Mouse (Mus musculus) gastrocnemius, postnatal 4 days (tissue): ENCODE measurements around the gene Grik3. TPM values are rescaled to one million over a fixed set of nuclear protein-coding genes. Genes with fewer than 3 reads are reported as not detected.

Source experiments
- DNase-seq, 2 experiments: peaks; one replicate each; pipeline ENCODE4 v3.0.0; 2021 to 2022; ENCODE audit warnings: low spot score in 2 of 2, mixed read lengths in 2 of 2
- long read RNA-seq, 2 experiments: library from polyadenylated mRNA; stranded (forward); transcript quantifications; one replicate each; pipeline ENCODE4 v2.0.0; 2021
- total RNA-seq, 2 experiments: library from RNA; stranded (reverse); gene quantifications; 2 replicates each; pipeline ENCODE4 v1.2.3; 2021

The Grik3 gene
- under 1 TPM; 0.31 to 0.54 TPM for total RNA-seq
- long read RNA-seq, experiment 1, result 0 reads
- long read RNA-seq, experiment 2, result 0 reads

DNA sequence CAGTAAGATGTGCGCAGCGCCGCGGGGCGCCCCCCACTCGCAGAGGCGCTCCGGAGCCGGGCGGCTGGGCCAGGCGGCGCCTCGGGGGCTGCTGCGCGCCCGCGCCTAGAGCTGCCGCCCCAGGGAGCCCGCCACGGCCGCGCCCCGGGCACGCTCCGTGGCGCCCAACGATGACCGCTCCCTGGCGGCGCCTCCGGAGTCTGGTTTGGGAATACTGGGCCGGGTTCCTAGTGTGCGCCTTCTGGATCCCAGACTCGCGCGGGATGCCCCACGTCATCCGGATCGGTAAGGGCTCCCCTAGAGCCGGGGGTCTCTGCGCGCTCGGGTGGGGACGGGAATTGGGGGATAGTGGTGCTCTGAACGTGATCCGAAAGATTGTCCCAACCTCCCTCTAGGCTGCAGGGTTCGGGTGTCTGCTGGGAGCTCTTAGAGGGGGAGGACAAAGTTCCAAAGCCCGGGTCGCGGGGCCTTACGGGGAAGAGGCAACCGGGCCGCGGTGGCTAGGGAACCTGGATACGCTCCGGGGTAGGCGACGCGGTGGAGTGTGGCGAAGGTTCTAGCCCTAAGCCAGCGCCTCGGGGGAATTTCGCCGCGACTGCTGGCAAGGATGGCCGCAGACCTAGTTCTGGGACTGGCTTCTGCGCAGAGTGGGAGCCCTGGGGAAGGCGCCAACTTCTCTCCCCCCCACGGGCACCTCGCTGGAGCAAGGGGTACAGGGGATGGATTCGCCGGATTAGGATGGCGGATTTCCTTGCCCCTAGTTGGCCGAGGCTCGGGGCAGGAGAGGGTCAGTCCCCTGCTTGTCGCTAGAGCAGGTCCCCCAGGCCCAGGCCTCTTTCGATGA is at the start of gene Grik3:
Gene Grik3, plus strand, starts transcription at position 40 of the 844 bp plus-strand sequence.
- DNase-seq, result no peak

DNA sequence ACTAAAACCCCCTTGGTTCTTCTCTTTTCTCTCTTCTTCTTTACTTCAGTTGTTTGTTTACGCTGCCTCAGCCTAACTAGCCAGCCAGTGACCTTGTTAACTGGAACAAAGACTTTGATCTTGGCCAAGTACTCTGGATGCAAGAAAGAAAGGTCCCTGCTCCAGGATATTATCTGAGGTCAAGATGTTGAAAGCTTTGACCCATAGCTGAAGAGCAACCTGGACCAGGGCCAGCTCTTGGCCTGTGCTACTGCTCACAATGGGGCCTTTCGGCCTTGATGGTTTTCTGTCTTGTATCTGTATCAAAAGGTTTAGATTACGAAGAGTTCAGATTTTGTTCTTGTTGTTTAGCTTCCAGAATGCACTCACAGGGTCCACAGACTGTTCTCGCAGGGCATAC is 48.7 kb upstream of the Grik3 start:
- DNase-seq, result no peak

DNA sequence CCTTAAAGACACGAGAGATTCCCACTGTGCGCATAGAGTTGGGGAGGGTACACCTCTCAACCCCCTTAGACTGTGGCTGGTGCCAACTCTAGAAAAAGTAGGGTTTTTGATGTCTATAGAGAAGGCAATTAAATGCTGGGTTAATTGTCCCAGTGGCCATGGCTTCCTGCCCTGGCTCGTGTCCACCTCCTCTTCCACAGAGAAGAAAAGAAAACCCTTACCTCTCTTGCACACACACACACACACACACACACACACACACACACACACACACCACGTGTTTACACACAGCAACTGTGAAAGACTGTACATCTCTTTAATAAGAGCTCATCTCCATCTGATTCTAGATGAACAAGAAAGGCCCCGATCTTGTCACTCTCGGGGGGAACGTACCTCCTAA is 46.1 kb upstream of the Grik3 start:
- no peak for DNase-seq

DNA sequence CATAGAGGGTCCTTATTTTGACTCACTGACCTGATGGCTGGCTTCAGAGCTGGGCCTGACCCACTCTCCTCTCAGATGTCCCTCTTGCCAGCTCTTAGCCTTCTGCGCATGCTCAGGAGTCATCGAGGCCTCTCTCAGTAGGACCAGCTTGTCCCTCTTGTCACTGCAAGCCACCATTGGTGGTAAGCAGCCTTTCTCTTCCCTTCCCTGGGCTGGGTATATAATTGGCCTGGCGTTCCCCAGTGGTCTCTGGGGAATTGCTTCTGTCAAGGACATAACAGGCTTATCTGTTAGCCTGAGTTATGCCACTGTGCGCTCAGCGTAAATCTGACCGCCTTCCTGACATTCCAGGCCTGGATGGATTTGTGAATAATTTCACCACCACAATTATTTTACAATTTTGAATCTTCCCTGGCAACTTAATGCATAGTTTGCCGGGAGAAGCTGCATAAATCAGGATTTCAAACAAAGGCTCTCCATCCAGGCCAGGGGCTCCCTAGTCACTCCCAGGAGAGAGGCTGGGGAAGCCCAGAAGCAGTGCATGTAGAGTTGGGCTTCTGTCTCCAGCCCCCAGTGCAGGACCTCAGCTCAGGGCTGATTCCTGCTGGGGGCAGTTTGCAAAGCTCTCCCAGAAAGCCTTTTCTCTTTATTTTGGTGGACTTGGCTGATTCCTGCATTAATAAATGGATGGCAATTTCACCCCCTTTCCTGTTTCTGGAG is 39.7 kb upstream of the Grik3 start:
- no peak for DNase-seq

DNA sequence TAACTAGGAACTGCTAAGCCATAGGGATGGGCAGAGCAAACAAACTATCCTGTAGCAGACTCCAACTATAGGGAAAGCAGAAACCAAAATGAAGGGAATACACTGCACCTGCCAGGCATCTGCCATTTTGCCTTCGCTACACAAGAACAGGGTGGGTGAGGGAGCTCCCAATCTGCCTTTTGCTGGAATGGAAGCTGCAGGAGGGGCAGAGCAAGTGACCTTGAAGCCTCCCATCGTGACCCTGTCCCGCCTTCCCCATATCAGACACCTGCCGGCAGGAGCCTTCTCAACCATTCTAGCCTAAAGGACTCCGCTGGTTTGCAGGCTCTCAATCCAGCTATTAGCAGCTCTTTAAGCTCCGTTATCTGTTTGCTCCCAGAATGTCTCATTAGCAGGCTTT is 38.7 kb upstream of the Grik3 start:
- no peak for DNase-seq

DNA sequence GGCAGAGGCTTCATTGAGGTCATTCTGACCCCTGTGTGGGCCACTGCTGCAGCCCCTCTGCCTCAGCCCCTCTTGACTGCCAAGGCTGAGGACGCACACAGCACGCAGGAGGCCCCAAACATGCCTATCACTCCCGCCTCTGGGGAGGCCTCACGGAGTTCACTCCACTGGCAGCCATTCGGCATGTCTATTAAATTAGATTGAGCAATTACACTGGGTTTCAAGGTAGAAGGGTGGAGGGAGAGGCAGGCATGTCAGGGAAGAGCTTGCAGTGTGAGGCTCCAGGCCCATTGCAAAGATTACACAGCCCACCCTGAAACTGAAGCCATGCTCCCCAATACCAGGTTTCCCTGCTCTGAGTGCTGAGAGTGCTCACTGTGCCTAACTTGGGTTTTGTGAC is 34.0 kb upstream of the Grik3 start:
- DNase-seq, result no peak

DNA sequence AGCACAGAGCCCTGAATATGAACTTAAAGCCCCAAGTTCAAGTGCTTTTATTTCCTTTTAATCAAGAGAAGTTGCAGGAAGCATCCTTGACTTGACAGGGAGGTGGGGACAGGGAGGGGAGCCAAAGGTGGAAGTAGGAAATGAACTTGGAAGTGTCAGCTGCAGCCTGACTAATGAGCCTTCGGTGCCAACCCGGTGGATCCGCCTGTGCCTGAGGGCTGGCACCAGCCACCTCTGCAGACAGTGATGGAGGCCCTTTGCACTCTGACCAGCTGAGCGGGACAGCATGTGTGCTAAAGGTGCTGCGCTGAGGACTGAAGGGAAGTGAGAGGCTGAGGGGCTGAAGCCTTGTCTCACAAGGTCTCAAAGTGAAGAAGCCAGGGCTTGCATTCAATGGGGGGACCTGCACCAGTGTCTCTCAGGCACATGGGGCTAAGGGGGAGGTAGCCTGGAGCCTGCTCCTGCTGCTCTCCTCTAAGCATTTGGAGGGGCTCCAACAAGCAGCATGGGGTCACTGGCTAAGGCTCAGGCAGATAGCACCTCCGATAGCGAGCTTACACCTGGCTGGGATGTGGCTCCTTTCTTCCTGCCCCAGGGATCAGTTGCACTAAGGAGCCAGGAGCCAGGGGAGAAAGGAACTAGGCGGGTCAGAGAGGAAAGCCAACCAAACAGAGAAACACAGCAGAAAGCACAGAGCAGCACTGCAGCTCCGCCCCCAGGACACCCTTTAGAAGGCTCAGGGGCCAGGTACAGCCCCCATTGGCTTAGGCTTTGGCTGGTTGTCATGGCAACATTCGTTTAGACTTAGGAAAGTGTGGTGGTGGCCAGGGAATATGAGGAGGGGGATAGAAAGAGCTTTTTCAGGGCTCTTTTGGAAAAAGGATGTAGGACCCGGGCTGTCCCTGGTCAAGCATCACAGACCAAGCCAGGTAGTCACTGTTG is 33.1 kb upstream of the Grik3 start:
- no peak for DNase-seq

DNA sequence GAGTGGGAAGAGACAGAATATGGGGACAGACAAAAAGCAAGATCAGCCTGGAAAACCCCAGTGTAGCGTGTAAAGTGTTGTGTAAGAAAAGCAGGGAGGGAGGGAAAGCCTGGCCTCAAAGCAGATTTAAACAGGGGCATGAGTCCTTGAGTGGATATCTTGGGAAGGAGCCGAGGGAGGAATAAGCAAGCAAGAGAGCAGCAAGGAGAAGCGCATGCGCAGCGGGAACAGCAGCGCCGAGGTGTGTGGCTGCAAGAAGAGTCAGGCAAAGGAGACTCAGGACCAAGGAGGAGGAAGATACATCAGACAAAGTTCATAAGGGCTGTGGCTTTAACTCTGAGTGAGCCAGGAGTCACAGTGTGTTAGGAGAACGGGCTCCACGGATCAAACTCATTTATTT is 30.7 kb upstream of the Grik3 start:
- no peak for DNase-seq

DNA sequence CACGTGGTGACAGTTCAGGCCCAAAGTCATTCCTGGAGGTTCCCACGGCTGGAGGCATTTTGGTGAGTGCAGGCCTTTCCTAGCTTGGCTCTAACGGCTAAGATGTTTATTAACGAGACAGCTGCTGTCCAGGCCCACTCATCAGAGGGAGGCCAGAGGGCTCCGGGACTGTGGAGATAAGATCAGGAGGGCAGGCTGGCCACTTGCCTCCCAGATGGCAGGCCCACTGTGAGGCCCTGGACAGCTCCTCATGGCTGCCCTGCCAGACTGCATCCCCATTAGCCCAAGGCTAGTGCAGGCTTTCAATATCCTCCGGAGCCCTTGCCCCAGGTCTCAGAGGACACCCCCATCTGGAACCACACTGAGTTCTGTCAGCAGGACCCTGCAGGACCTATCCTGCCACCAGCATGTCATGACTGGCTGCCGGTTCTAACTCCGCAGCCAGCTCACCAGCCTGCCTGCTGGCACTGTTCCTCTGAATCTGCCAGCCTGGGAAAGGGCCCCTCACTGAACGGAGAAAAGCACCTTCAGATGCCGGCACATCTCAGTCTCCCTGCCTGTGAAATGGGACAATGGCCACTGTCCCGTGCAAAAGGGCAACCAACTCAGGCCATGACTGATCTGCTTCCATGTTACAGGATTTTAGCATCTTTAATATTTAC is 20.7 kb upstream of the Grik3 start:
- DNase-seq, result no peak

DNA sequence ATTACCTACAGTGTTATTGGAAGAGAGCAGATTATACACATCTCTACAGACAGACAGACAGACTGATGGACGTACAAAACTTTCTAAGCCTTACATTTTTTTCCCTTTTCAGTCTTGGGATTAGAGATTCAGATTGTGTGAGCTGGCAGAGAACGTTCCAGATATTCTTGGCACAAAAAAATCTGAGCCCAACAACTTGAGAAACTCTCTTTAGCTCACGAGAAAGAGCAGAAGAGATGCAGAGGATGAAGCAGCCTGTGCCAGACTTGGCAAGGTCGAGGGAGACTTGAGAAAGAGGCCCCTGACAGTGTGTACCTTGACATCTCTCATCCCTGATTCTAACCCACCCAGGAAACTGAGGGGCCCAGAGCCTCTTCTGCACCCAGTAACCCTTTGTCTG is 15.6 kb upstream of the Grik3 start:
- no peak for DNase-seq

DNA sequence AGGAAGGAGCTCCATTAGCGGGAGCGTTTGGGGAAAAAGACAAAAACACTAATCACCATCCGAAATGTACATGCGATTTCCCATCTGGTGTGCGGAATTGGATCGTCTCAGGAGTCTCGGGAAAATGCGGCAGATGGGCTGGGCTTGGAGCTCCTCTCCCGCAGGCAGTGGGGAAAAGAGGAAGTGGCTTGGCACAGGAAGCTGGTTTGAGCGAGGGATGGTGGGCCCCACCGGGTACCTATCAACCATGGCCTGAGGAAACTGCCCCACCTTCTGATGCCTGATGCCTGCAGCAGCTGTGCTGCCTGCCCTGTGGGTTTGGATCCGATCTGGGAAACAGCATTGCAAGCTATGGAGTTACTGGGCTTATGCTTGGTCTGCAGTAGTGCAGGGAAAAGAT is 12.4 kb upstream of the Grik3 start:
- no peak for DNase-seq

DNA sequence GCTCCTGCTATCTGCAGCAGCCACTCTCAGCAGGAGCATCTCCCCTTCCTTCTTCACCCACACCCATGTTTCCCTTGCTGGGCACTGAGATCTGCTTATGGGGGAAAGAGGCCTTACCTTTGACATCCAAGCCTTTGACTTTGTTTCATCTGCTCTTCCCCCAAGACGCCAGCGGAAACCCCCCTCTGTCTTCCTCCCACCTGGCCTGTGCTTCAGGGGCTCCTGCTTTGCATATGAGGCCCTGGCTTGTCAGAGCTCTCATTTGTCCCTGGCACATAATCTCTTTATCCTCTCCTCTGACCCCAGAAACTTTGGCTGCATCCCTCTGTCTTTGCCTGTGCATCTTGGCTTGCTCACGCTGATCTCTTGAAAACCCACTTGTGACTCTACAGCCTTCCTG is 9.2 kb upstream of the Grik3 start:
- DNase-seq, result no peak

DNA sequence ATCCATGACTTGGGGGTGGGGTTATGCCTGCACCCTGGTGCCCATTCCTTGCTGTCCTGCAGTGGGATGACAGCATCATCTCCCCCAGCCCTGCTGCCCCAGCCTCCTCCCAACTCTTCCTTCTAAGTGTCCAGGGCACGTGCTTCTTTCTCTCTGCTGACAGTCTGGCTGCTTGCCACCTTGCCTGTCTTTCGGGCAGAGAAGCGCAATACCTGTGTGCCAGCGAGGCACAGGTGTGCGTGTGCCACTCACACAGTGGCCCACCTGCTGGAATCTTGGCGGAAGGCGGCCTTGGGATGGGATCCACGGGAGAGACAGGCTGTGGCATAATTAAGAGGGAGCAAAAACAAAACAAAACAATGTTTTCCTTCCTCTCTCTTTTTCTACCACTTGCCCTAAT is 6.4 kb upstream of the Grik3 start:
- no peak for DNase-seq

DNA sequence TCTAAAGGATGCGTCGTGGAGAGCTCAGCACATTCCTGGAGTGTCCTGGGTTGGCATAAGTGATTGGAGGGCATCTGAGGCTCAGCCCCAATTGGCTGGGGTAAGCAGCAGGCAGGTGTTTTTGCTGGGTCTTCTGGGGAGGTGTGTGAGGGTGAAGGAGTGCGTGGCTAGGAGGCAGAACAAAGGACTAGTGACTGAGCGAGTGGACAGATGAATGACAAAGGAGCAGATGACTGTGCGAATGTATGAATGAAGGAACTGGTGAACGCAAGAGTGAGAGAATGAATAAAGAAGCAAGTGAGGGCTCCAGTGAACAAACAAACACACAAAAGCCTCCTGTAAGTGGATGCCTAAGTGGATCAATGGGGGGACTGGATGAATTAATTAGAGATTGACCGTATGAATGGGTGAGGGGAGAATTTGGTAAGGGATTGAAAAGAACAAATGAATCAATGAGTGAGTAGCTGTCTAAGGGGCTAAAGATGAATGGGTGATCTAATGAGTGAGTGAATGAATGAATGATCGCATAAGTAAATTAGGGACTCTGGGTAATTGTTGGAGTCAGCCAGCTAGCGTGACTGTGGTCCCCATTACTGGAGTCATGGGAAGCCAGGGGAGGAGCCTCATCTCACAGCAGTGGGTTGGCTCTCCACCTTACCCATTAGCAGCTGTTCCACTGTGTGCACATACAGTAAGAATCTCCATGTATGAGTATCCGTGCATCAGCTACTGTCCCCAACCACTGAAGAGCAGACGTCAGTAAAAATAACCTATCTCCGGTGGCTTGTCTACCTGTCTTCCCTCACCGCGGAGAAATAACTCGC is 4.9 kb upstream of the Grik3 start:
- DNase-seq, result no peak

DNA sequence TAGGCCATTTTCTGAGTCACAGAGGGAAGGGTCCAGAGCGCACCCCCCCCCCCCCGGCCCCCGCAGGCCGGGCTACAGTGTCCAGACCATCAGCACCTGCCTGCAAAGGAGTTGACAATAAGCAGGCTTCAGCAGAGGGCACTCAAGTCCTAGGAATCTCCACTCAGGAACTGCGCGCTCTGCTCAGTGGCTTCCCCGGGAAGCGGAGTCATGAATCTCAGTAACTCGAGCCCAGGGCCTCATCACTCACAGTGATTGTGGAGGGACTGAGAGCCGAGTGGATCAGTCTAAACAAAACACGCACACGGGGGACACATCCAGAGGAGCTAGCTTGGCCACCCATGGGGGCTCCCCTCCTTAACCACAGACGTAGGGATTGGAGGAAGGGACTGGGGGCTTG is 3.9 kb upstream of the Grik3 start:
- no peak for DNase-seq

DNA sequence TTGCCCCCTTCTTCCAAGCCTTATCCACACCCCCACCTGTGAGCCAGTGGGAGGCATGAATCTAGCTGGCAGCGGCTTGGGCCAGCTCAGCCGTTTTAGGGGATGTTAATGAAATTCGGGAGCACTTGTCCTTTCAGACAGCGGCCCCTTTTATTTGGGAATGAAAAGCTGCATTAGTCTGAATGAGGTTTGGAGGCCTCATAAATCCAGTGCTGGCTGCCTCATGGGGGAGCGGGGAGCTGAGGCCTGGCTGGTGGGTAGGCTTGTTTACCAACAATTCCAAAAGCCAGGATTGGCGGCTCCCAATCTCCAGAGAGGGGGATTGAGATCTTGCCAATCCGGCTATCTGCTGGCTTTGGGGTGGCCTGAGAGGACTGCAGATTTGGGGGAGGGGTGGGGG is 3.5 kb upstream of the Grik3 start:
- no peak for DNase-seq

DNA sequence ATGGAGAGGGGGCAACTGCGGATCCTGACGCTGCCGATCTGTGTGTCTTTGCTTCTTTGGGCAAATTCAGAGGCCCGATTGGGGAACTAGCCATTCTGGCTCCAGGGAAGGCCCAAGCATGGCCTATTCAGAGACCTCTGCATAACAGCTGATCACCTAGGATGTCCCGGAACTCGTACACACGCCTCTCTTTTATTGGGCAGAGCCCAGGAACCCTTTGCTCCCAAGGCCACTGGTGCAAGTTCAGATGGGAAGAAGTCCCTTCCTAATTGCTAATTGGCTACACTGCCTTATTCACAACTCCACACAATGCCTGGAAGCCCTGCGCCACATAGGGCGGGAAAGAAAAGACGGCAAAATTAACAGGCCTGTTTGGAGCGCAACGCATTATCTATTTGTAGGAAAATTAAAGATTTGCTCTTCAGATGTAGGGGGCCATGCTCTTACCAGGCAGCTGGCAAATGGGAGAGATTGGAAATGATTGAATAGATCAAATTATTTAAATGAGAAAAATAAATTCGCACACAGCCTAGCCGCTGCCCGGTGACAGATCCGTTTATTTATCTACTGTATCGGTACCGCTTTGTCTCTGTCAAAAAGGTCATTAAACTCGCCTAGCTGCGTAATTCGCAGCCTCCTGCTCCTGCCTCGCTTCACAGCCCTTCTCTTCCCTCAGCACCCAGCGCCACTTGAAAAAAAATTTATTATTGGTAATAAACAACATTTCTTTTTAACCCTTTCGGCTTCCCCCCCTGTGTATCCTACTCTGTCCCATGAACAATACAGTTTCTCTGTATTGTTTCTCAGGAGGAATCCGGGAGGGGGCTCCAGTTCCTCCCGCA is 1.5 kb upstream of the Grik3 start:
- no peak for DNase-seq

DNA sequence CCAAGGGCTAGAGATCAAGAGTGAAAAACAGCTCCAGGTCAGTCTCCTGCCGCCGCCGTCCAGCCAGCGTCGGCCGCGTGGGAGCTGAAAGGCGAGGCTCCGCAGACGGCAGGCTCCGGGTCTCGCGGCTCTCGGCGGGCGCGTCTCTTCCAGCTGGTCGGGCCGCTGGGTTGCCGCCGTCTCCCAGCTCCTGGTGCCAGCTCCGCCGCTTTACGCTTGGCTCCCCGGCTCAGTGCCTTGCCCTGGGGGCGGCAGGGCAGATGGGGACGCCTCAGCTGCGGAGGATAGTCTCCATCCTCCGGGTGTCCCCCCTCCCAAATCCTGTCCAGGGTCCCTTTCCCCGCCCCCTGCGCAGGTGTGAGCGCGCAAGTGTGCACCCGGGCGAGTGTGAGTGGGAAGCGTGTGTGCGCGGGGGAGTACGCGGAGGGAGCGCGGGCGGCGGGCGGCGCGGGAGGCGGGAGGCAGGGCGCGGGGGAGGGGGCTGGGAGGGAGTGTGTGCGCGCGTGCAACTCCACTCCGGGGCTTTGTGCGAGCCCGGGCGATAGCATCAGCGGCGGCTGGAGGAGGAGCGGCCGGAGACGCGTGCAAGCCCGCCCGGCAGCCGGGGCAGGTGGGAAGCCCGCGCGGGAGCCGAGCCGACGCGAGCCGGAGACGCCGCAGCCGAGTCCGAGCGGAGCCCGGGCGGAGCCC is 454 bp upstream of the Grik3 start:
- DNase-seq, result peak; percentile 31 to 42
